Mouse (Mus musculus): ENCODE results near the gene Creld1. TPM values are rescaled to one million over a fixed set of nuclear protein-coding genes. Genes with fewer than 3 reads are reported as not detected.

Creld1 gene
- total and polyA plus RNA-seq, 3 experiments: 3.4 to 12.9 (median 4.3) TPM

DNA sequence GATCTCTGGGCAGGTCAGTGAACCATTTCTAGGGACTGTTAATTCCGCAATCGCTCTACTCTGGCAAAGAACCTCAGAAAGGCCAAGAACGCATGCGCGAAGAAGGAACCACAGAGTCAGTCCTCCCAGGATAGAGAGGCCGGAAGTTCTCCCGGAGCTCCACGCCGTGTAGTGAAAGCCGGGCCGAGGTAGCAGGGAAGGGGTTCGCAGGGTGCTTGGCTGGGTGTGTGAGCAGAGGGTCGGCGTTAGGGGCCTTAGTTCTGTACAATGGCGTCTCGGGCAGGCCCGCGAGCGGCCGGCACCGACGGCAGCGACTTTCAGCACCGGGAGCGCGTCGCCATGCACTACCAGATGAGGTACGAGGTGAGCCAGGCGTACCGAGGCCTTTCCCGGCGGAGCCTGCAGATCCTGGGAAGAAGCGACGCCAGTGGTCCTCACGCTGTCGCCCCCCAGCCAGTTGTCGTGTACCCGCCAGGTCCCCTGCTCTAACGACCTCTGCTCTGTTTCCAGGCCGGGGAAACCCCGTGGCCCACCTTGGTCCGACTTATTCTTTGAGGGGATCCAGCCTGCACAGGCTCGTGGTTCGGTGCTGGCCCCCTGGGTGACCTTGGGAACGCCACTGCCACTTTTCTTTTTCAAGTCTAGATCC is 40.5 kb upstream of the Creld1 start, which contains the start of gene Jagn1 (continued):
- no peak for TF ChIP-seq UBTF (IDR thresholded peaks at IDR 0.05; ENCODE audit: low read depth, low read length)
- no peak for TF ChIP-seq ETS1 (conservative IDR thresholded peaks at IDR 0.05; ENCODE audit: low read depth, low read length)
- TF ChIP-seq E2F4 (IDR thresholded peaks at IDR 0.05; ENCODE audit: insufficient replicate concordance, low read depth, low read length): no peak
- TF ChIP-seq USF1 (IDR thresholded peaks at IDR 0.05; ENCODE audit: low read depth, low read length): no peak
- TF ChIP-seq ZMIZ1 (IDR thresholded peaks at IDR 0.05; ENCODE audit: low read depth, low read length): 0 out of 2 replicates have a peak, but pooled peaks have one; percentile 54
- peak; percentile 70; the same call in 1 of the 2 replicates for TF ChIP-seq KAT2A (IDR thresholded peaks at IDR 0.05; ENCODE audit: insufficient replicate concordance, low read length)
- TF ChIP-seq CHD2 (IDR thresholded peaks at IDR 0.05; ENCODE audit: low read length): no peak
- TF ChIP-seq PAX5 (IDR thresholded peaks at IDR 0.05; ENCODE audit: low read length): no peak
- TF ChIP-seq MYC (IDR thresholded peaks at IDR 0.05; ENCODE audit: low read depth, low read length): peak; percentile 89
- peak; percentile 74; the same call in 1 of the 2 replicates for TF ChIP-seq MAX (IDR thresholded peaks at IDR 0.05; ENCODE audit: low read length)
- peak; percentile 31; the same call in 1 of the 2 replicates for TF ChIP-seq MEF2A (IDR thresholded peaks at IDR 0.05; ENCODE audit: borderline replicate concordance, low read depth, low read length)

DNA sequence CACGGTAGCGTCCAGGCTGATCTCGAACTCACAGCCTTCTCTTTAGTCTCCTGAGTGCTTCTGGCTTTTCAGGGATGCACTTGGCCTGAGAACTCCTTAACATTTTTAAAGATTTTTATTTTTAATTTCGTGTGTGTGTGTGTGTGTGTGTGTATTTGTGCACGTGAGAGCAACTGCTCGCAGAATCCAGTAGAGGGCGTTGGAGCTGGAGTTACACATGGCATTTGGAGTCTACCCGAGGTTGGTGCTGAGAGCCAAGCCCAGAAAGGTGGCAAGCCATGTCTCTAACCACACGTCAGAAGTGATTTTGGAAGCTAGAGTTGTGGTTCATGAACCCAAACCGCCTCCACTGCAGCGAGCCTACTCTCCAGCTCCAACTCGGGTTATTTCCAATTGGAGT is 40.0 kb upstream of the Creld1 start:
- H3K27me3 ChIP-seq (replicated peaks): no peaks in the 10 kb centered on the region
- TF ChIP-seq KAT2A (IDR thresholded peaks at IDR 0.05; ENCODE audit: insufficient replicate concordance, low read length): no peak
- no peak for TF ChIP-seq JUND (conservative IDR thresholded peaks at IDR 0.05; ENCODE audit: low read depth, low read length)
- peak; percentile 94 for TF ChIP-seq BHLHE40 (IDR thresholded peaks at IDR 0.05; ENCODE audit: low read depth, low read length)
- TF ChIP-seq CTCF (conservative IDR thresholded peaks at IDR 0.05 in 1 of 2, IDR thresholded peaks at IDR 0.05 in 1 of 2; ENCODE audit: low read depth in 2 of 2, low read length in 2 of 2): peak in 1 of 2 experiments; percentile 57; a peak in 2 of 4 replicates
- peak; percentile 80 for TF ChIP-seq MYC (IDR thresholded peaks at IDR 0.05; ENCODE audit: low read depth, low read length)
- peak overlapping the region; percentile 94 to 100 (median 95) for H3K4me3 ChIP-seq (replicated peaks in 1 of 3; ENCODE audit: low read depth in 2 of 3, low read length in 2 of 3, poor library complexity in 1 of 3)
- H3K79me2 ChIP-seq (replicated peaks; ENCODE audit: control insufficient read depth, extremely low read depth, insufficient read depth, poor library complexity, severe bottlenecking): peaks cover 13% of the 10 kb centered on the region
- dilution Hi-C loops (cut with MboI; ENCODE audit: extremely low pct_ligation_motif_present, extremely low pct_unique_long_range_greater_than_20kb, low sequenced_read_pairs) (no loop called here), in situ Hi-C loops (cut with MboI; ENCODE audit: low pct_ligation_motif_present, low pct_unique_long_range_greater_than_20kb, low sequenced_read_pairs) (no loop called here)
- peak; percentile 69 for DNase-seq (ENCODE audit: extremely low read depth)
- peaks cover 4 to 40% of the 10 kb centered on the region in 2 experiments for H3K4me1 ChIP-seq (ENCODE audit: control insufficient read depth in 1 of 2, insufficient read depth in 2 of 2)
- no peak overlapping the region; the same call in 1 of the 2 replicates for H3K27ac ChIP-seq (ENCODE audit: insufficient read depth, low read depth)
- H3K9me3 ChIP-seq (replicated peaks; ENCODE audit: low read length): no peaks in the 10 kb centered on the region
- H3K4me2 ChIP-seq (ENCODE audit: insufficient read depth, low read depth, poor library complexity, severe bottlenecking): peak overlapping the region; percentile 55
- peaks cover 21 to 32% of the 10 kb centered on the region in 2 experiments for H3K36me3 ChIP-seq (replicated peaks in 1 of 2; ENCODE audit: control insufficient read depth in 1 of 2, insufficient read depth in 1 of 2, low read length in 1 of 2)
- peak overlapping the region; percentile 77 for H3K9ac ChIP-seq (ENCODE audit: insufficient read depth, low read depth)

DNA sequence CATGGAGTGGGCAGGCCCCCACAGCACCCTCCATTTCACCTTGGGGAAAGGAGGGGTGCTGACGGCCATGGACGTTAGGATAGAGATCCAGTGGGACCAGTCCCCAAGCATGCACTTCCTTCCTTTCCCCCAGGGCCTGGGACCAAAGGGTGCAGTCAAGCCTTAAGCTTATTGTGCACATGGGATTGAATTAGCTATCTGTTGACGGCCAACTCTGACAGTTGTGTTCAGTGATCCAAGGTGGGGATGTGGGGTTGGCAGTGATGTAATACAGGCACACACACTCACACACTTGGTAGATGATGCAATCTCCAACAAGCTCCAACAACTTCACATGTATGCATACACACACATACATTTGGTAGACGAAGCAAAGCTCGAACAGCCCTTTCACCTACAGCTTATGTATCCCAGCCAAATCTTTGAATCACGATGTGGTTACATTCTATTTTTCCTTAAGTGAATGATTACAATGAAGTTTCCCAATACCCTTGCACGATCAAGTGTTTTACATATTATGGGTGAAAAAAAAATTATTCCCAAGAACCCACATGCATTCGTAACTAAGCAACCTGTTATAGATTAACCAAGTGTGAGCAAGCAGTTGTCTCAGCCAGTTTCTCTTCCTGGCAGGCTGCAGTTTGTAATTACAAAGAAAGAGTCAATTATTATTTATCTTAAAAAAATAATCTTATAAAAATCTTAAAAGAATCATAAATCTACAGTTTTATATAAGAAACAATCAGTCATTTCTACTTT is 38.7 kb upstream of the Creld1 start:
- H3K79me2 ChIP-seq (replicated peaks; ENCODE audit: control insufficient read depth, extremely low read depth, insufficient read depth, poor library complexity, severe bottlenecking): peaks cover 13% of the 10 kb centered on the region
- peaks cover 24 to 43% of the 10 kb centered on the region in 2 experiments for H3K36me3 ChIP-seq (replicated peaks in 1 of 2; ENCODE audit: control insufficient read depth in 1 of 2, insufficient read depth in 1 of 2, low read length in 1 of 2)
- H3K4me1 ChIP-seq (ENCODE audit: control insufficient read depth in 1 of 2, insufficient read depth in 2 of 2): peaks cover 4 to 34% of the 10 kb centered on the region in 2 experiments
- H3K9me3 ChIP-seq (replicated peaks; ENCODE audit: low read length): no peaks in the 10 kb centered on the region
- H3K4me2 ChIP-seq (ENCODE audit: insufficient read depth, low read depth, poor library complexity, severe bottlenecking): no peak overlapping the region
- no peak for TF ChIP-seq PAX5 (IDR thresholded peaks at IDR 0.05; ENCODE audit: low read length)
- TF ChIP-seq MYC (IDR thresholded peaks at IDR 0.05; ENCODE audit: low read depth, low read length): peak; percentile 16; the same call in 1 of the 2 replicates
- H3K4me3 ChIP-seq (replicated peaks in 1 of 3; ENCODE audit: low read depth in 2 of 3, low read length in 2 of 3, poor library complexity in 1 of 3): peak overlapping the region in 1 of 3 experiments; percentile 17
- H3K27me3 ChIP-seq (replicated peaks): no peaks in the 10 kb centered on the region
- H3K27ac ChIP-seq (ENCODE audit: insufficient read depth, low read depth): no peak overlapping the region
- DNase-seq (ENCODE audit: extremely low read depth): no peak
- in situ Hi-C loops (cut with MboI; ENCODE audit: low pct_ligation_motif_present, low pct_unique_long_range_greater_than_20kb, low sequenced_read_pairs): no loop called here
- H3K9ac ChIP-seq (ENCODE audit: insufficient read depth, low read depth): no peak overlapping the region
- dilution Hi-C loops (cut with MboI; ENCODE audit: extremely low pct_ligation_motif_present, extremely low pct_unique_long_range_greater_than_20kb, low sequenced_read_pairs): no loop called here

All from CH12.LX (cell line).